Mouse (Mus musculus): ENCODE data around the gene Cd6.

DNA sequence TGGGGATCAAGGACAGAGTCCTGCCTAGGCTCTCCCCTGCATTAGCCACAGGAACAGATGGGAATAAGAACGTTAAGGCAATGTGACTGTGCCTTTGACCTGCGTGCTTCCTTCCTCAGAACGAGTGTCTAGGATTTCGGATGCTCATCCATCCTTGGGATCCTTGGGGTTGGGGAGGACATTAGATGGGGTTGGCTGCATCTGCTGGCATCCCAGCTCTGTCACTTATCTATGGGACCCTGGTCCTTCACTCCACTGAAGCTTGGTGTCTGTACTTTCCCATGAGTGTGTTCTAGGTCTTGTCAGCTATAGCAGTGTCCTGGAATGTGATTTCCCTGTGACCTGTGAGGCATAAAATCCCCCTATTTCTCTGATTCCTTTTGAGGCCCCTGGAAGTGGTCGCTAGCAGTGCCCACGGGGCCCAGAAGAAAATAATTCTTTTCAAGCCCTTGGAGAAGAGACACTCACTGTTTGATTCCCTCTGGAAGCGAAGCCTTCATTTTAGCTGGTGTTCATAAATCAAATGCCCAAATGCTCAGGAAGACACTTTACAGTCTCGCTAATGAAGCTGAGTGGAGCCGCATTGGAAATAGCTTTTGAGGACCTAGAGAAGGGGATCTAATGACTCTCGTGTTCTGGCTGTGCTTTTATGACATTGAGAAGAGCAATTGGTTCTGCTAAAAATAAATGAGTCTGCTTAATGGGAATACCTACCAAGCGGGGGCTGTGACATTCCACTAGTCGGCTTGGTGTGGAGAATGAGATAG, 60.2 kb downstream of the Cd6 start:
- no peak for TF ChIP-seq POLR2A (IDR thresholded peaks at IDR 0.05; ENCODE audit: borderline replicate concordance, extremely low read depth, low read depth, low read length)
- TF ChIP-seq CTCF (IDR thresholded peaks at IDR 0.05; ENCODE audit: insufficient read depth, low read length): no peak

Measured in lung, adult 2 months (tissue).